Mouse (Mus musculus) stomach, embryonic 14.5 days (tissue): ENCODE measurements around the gene Rassf4. TPM values are rescaled to one million over a fixed set of nuclear protein-coding genes. Genes with fewer than 3 reads are reported as not detected.

Experiments used
- ATAC-seq: fragments of 200-750 bp; cut with Nextera tagmentation; 2 replicates; pipeline ENCODE4 v1.8.0; 2017; ENCODE audit warnings: low read depth, moderate TSS enrichment; ENCODE audit not compliant: insufficient number of reproducible peaks, insufficient read depth, low FRiP score
- H3K27ac ChIP-seq: fragments of 300-500 bp; sonication (generic); 2 replicates; pipeline ENCODE4 v1.5.1; 2014; ENCODE audit warnings: mild to moderate bottlenecking, low read length, moderate library complexity, mixed read lengths
- H3K27me3 ChIP-seq: fragments of 300-500 bp; sonication (generic); 2 replicates; pipeline ENCODE4 v1.6.1; 2014; ENCODE audit warnings: low read length, control low read depth, mixed read lengths; ENCODE audit not compliant: control insufficient read depth, insufficient read depth
- H3K36me3 ChIP-seq: fragments of 300-500 bp; sonication (generic); 2 replicates; pipeline ENCODE4 v1.6.1; 2014; ENCODE audit warnings: mild to moderate bottlenecking, control low read depth, low read length, moderate library complexity, mixed read lengths; ENCODE audit not compliant: control insufficient read depth, insufficient read depth
- H3K4me1 ChIP-seq: fragments of 300-500 bp; sonication (generic); 2 replicates; pipeline ENCODE4 v1.6.1; 2014; ENCODE audit warnings: low read length, control low read depth, mixed read lengths; ENCODE audit not compliant: control insufficient read depth, insufficient read depth
- H3K4me2 ChIP-seq: fragments of 300-500 bp; sonication (generic); replicated peaks from 2 replicates; pipeline ENCODE4 v1.6.1; 2014; ENCODE audit warnings: low read depth, low read length, control low read depth
- H3K4me3 ChIP-seq: fragments of 300-500 bp; sonication (generic); 2 replicates; pipeline ENCODE4 v1.5.1; 2014; ENCODE audit warnings: low read depth, low read length, control low read depth
- H3K9ac ChIP-seq: fragments of 300-500 bp; sonication (generic); replicated peaks from 2 replicates; pipeline ENCODE4 v1.6.1; 2014; ENCODE audit warnings: low read depth, mild to moderate bottlenecking, control low read depth, low read length, moderate library complexity, mixed read lengths
- H3K9me3 ChIP-seq: fragments of 300-500 bp; sonication (generic); 2 replicates; pipeline ENCODE4 v1.6.1; 2016; ENCODE audit warnings: low read depth, low read length, control low read depth; ENCODE audit not compliant: control insufficient read depth
- WGBS: fragments of 180-500 bp; shearing (Covaris S2); extraction: QIAGEN DNeasy Blood & Tissue Kit; methylation state at CpG from one replicate; pipeline ENCODE4 v1.1.7; 2014; 5-methylcytosine and 5-hydroxymethylcytosine counted together
- polyA plus RNA-seq: library from polyadenylated mRNA; unstranded; fragments of >200 nt; fragmentation: Nextera tagmentation; extraction: Ambion mirVana; gene quantifications from 2 replicates; pipeline ENCODE4 v1.2.1, GENCODE M21; 2014

Rassf4 gene
- polyA plus RNA-seq, 1 experiment from 2014 or later, result 13.1 TPM

GRCm38 (mm10) chr6:116638871-116639270 is 34.9 kb downstream of the Rassf4 start:
- WGBS, result 76% methylated on average over 2 of the region's 2 CpGs

GRCm38 (mm10) chr6:116637496-116637895 is 36.3 kb downstream of the Rassf4 start:
- Histone ChIP-seq H3K4me2 (no peak overlapping the region), H3K36me3 (no peaks in the 10 kb centered on the region), H3K9ac (no peak overlapping the region), H3K27me3 (no peaks in the 10 kb centered on the region), H3K4me1 (no peaks in the 10 kb centered on the region), H3K9me3 (no peaks in the 10 kb centered on the region), H3K27ac (no peak overlapping the region), H3K4me3 (no peak overlapping the region)
- WGBS, result 94% methylated on average over 5 of the region's 5 CpGs
- ATAC-seq, result no peak

More at GRCm38 (mm10) chr6:116638871-116639270, 34.9 kb downstream of the Rassf4 start:
- Histone ChIP-seq H3K9me3 (no peaks in the 10 kb centered on the region), H3K4me1 (no peaks in the 10 kb centered on the region), H3K4me3 (no peak overlapping the region), H3K9ac (no peak overlapping the region), H3K27ac (no peak overlapping the region), H3K27me3 (no peaks in the 10 kb centered on the region), H3K36me3 (no peaks in the 10 kb centered on the region), H3K4me2 (no peak overlapping the region)
- ATAC-seq, result no peak

GRCm38 (mm10) chr6:116636581-116637235 is 37.0 kb downstream of the Rassf4 start:
- H3K4me3 ChIP-seq, result no peak overlapping the region
- 80% methylated on average over 9 of the region's 9 CpGs for WGBS
- no peaks in the 10 kb centered on the region for H3K27me3 ChIP-seq
- no peak overlapping the region for H3K4me2 ChIP-seq
- no peaks in the 10 kb centered on the region for H3K36me3 ChIP-seq
- H3K4me1 ChIP-seq, result no peaks in the 10 kb centered on the region
- ATAC-seq, result no peak
- 0 out of 2 replicates have a peak overlapping the region, but pooled peaks have one; percentile 4 for H3K9ac ChIP-seq
- H3K9me3 ChIP-seq, result no peaks in the 10 kb centered on the region
- peak overlapping the region; percentile 0; the same call in 1 of the 2 replicates for H3K27ac ChIP-seq

- H3K4me2 ChIP-seq, result no peak overlapping the region
- no peaks in the 10 kb centered on the region for H3K27me3 ChIP-seq
- H3K4me1 ChIP-seq, result no peaks in the 10 kb centered on the region
- H3K27ac ChIP-seq, result peak overlapping the region; percentile 40; the same call in 1 of the 2 replicates
- no peaks in the 10 kb centered on the region for H3K9me3 ChIP-seq
- no peak overlapping the region for H3K4me3 ChIP-seq
- H3K36me3 ChIP-seq, result no peaks in the 10 kb centered on the region
- 43% methylated on average over 10 of the region's 10 CpGs for WGBS
- peak; percentile 94 for ATAC-seq
- H3K9ac ChIP-seq, result no peak overlapping the region
Observed at GRCm38 (mm10) chr6:116635251-116636180, 38.2 kb downstream of the Rassf4 start.

GRCm38 (mm10) chr6:116633741-116634695 is 39.7 kb downstream of the Rassf4 start:
- H3K36me3 ChIP-seq, result no peaks in the 10 kb centered on the region
- no peak overlapping the region for H3K27ac ChIP-seq
- no peak for ATAC-seq
- H3K4me2 ChIP-seq, result no peak overlapping the region
- H3K9ac ChIP-seq, result no peak overlapping the region
- WGBS, result 89% methylated on average over 17 of the region's 17 CpGs
- no peaks in the 10 kb centered on the region for H3K9me3 ChIP-seq
- H3K4me1 ChIP-seq, result 0 out of 2 replicates have a peak, but pooled peaks cover 3% of the 10 kb centered on the region
- no peak overlapping the region for H3K4me3 ChIP-seq
- H3K27me3 ChIP-seq, result no peaks in the 10 kb centered on the region

GRCm38 (mm10) chr6:116632129-116632528 is 41.6 kb downstream of the Rassf4 start:
- no peaks in the 10 kb centered on the region for H3K27me3 ChIP-seq
- H3K27ac ChIP-seq, result no peak overlapping the region
- no peak overlapping the region for H3K4me2 ChIP-seq
- 48% methylated on average over 1 of the region's 1 CpGs for WGBS
- no peak overlapping the region for H3K4me3 ChIP-seq
- no peak overlapping the region for H3K9ac ChIP-seq
- H3K36me3 ChIP-seq, result no peaks in the 10 kb centered on the region
- ATAC-seq, result no peak
- no peaks in the 10 kb centered on the region for H3K9me3 ChIP-seq
- H3K4me1 ChIP-seq, result 0 out of 2 replicates have a peak, but pooled peaks cover 3% of the 10 kb centered on the region

GRCm38 (mm10) chr6:116629766-116630165 is 44.0 kb downstream of the Rassf4 start:
- ATAC-seq, result no peak
- 0 out of 2 replicates have a peak, but pooled peaks cover 3% of the 10 kb centered on the region for H3K4me1 ChIP-seq
- H3K4me3 ChIP-seq, result no peak overlapping the region
- H3K36me3 ChIP-seq, result peaks cover 5% of the 10 kb centered on the region
- no peak overlapping the region for H3K27ac ChIP-seq
- H3K4me2 ChIP-seq, result no peak overlapping the region
- 86% methylated on average over 10 of the region's 10 CpGs for WGBS
- H3K27me3 ChIP-seq, result no peaks in the 10 kb centered on the region
- H3K9ac ChIP-seq, result no peak overlapping the region
- H3K9me3 ChIP-seq, result no peaks in the 10 kb centered on the region
